Mouse (Mus musculus): Measurements from ENCODE around the gene Slx. TPM values are rescaled to one million over a fixed set of nuclear protein-coding genes. Genes with fewer than 3 reads are reported as not detected.
"Not testable (repeated sequence)": the region's sequence is repeated elsewhere in the genome, so short reads cannot be mapped to it uniquely, and the experiment has no call there.

Slx gene
- not detected in 2 replicates for polyA plus RNA-seq (2015; fragmentation: Nextera tagmentation; extraction: Ambion mirVana)

GRCm38 (mm10) chrX:26545465-26545864, at the start of gene Slx:
Gene Slx (minus strand): TSS chrX:26545565.
- not testable (repeated sequence) for H3K4me2 ChIP-seq (ENCODE audit: low read depth, low read length); H3K9me3 ChIP-seq (ENCODE audit: control insufficient read depth, low read length); H3K4me1 ChIP-seq (ENCODE audit: control insufficient read depth, insufficient read depth, low read length); H3K27me3 ChIP-seq (replicated peaks; ENCODE audit: control insufficient read depth, insufficient read depth, low read length); H3K9ac ChIP-seq (ENCODE audit: low read depth, low read length); ATAC-seq; H3K36me3 ChIP-seq (ENCODE audit: control insufficient read depth, insufficient read depth, low read length); H3K4me3 ChIP-seq (ENCODE audit: low read length); H3K27ac ChIP-seq (ENCODE audit: low read length)
- WGBS, result 61% methylated on average over 3 of the region's 3 CpGs

Small RNAs within 50 kb of the gene (microRNA-seq; reads per million reads assigned to microRNA genes)
- gene Gm27341, result not detected

Other genes with a start within 250 kb of the Slx start
- not detected in 2 replicates for gene Gm2030, start 235.5 kb downstream of the Slx start, polyA plus RNA-seq (2015; fragmentation: Nextera tagmentation; extraction: Ambion mirVana)
- gene Gm14525, start 157.1 kb upstream of the Slx start, polyA plus RNA-seq (2015; fragmentation: Nextera tagmentation; extraction: Ambion mirVana), result not detected in 2 replicates